Mouse (Mus musculus): ENCODE results near the gene Clmp.

GRCm38 (mm10) chr9:40811860-40812259, 126.1 kb downstream of the Clmp start:
- peak; percentile 36 for TF ChIP-seq CTCF (IDR thresholded peaks at IDR 0.05; ENCODE audit: low read depth, low read length)
- no peak for TF ChIP-seq POLR2A (IDR thresholded peaks at IDR 0.05; ENCODE audit: insufficient read depth, low read length)
- no peak for TF ChIP-seq EP300 (IDR thresholded peaks at IDR 0.05; ENCODE audit: insufficient read depth, low read depth, low read length)

All from ES-Bruce4 (cell line).